Mouse (Mus musculus) bone marrow, adult 2 months (tissue): ENCODE data around the gene Exoc3l4.

Source experiments
- CTCF ChIP-seq: fragments of 200-500 bp; IDR thresholded peaks from 2 replicates; pipeline ENCODE4 v1.5.1; 2011; ENCODE audit warnings: low read length, control low read depth; ENCODE audit not compliant: control insufficient read depth, insufficient read depth
- POLR2A ChIP-seq: fragments of 200-500 bp; IDR thresholded peaks from 2 replicates; pipeline ENCODE4 v1.6.1; 2011; ENCODE audit warnings: low read depth, mild to moderate bottlenecking, control low read depth, low read length, borderline replicate concordance; ENCODE audit not compliant: control insufficient read depth

DNA sequence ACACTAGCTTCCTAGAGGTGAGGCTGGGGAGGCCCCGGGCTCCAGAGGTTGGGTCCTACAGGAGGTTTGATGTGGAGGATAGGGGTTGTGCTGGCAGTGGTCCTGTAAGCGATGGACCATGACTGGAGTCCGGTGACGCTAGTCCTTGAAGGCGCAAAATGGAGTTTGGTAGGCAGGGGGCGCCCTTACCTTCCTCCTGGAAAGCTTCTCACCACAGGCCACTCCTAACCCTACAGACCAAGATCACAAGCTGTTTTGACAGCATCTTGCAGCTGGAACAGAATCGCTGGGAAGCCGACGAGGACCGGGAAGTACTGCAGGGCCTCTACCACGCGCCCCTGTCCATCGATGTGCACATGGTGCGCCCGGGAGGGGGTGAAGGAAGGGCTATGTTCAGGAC is 8.4 kb downstream of the Exoc3l4 start:
- peak; percentile 84 for TF ChIP-seq CTCF
- TF ChIP-seq POLR2A = no peak
